Mouse (Mus musculus) heart, adult 18-20 months (tissue): ENCODE data around the gene Ets2. TPM values are rescaled to one million over a fixed set of nuclear protein-coding genes. Genes with fewer than 3 reads are reported as not detected.
"Not testable (repeated sequence)": the region's sequence is repeated elsewhere in the genome, so short reads cannot be mapped to it uniquely, and the experiment has no call there.

Experiments used
- DNase-seq, 2 experiments: peaks; one replicate each; pipeline ENCODE4 v3.0.0; 2021 to 2022; ENCODE audit warnings: mixed read lengths in 1 of 2
- total RNA-seq, 2 experiments: library from RNA; stranded (reverse); gene quantifications; 2 replicates each; pipeline ENCODE4 v1.2.3; 2021

Gene Ets2
- total RNA-seq, 2 experiments from 2014 or later = 44.7 to 51.2 TPM

DNA sequence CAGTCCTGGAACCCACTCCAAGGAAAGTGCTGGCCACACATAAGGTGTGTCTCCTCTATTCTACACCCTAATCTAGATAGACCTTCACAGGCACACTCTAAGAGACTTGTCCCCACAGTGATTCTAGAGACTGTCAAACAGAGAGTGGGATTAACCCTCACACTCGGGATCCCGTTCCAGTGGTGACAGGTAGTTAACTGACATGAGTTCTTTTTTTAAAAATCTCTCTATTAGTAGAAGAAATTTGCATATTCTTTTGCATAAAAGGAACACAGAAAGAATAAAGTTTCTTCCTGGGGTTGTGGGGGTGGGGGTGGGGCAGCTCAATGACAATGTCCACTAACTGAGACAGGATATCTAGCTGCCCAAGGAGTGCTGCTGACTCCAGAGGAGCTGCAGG lies 32.9 kb downstream of the Ets2 start:
- DNase-seq = no peak

GRCm38 (mm10) chr16:95736059-95736458 lies 34.2 kb downstream of the Ets2 start:
- DNase-seq = no peak

GRCm38 (mm10) chr16:95736470-95736869 lies 34.6 kb downstream of the Ets2 start:
- no peak for DNase-seq

DNA sequence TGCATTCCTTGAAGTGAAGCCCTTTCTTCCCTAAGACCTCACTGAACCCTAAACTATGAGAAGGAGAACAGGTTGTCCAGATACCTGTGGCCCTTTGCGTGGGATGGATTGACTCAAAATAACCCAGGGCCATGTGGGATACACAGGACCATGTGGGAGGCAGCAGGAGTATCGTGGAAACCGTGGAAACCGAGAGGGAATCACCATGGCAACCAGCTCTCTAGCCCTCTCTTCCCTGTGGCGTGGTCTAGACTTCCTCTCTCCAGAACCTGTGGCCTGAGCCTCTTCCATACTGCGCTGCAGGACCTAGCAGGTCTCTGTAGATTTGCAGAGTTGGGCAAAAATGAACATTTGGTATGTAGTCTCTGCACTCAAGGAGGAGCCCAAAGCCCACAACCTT lies 37.6 kb downstream of the Ets2 start:
- DNase-seq = no peak

DNA sequence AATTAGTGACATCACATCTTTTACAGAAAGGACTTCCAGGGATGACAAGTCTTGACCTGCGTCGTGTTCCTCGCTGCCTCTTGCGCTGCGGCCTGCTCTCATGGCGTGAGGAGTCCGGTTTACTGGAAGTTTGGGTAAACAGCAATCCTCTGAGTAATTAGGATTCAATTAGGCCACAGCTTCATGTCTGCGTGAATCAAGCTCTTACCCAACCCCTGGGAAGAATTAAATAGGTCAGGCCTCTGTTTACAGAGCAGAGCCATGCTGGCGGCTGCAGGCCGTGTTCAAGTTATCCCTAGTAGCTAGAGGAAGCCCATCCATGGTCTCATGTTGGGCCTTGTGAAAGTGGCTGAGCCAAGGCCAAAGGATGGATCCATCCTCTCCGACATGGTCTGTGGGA lies 39.5 kb downstream of the Ets2 start:
- no peak for DNase-seq

GRCm38 (mm10) chr16:95741915-95742739 lies 40.3 kb downstream of the Ets2 start:
- no peak for DNase-seq

DNA sequence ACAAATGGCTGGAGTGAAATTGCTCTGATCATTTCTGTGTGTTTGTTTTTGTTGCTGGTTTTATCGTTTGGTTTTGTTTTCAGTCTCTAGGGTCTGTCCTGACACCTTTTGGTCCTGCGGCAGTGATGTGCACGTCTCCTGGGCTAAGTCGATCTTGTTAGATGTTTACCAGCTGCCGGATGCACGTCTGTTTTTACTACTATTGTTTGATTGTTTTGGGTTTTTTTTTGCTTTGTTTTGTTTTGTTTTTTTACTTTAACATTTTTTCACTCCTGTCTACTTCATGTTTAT lies 40.8 kb downstream of the Ets2 start:
- peak in 1 of 2 experiments; percentile 60 for DNase-seq

DNA sequence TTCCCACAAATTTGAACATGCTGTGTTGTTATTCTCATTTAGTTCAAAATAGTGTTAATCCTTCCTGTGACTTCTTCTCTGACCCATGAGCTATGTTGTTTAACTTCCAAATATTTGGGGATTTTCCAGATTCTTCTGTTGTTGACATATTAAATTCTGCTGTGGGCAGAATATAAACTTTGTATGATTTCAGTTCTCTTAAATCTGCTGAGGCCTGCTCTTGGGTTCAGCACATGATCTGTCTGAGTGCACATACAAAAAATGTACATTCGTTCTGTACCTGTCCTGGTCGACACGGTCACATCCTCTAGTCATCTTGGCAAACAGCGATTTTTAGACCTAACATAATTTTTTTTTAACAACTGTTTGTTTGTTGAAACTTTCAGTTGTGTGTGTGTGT lies 41.2 kb downstream of the Ets2 start:
- DNase-seq = no peak

GRCm38 (mm10) chr16:95744771-95745170 lies 42.9 kb downstream of the Ets2 start:
- DNase-seq = no peak

- DNase-seq = no peak
Measured at GRCm38 (mm10) chr16:95745685-95746084, 43.8 kb downstream of the Ets2 start.

- DNase-seq = peak in 1 of 2 experiments; percentile 25
Measured at GRCm38 (mm10) chr16:95746565-95746964, 44.7 kb downstream of the Ets2 start.

GRCm38 (mm10) chr16:95749291-95750103 lies 47.6 kb downstream of the Ets2 start:
- DNase-seq = no peak

DNA sequence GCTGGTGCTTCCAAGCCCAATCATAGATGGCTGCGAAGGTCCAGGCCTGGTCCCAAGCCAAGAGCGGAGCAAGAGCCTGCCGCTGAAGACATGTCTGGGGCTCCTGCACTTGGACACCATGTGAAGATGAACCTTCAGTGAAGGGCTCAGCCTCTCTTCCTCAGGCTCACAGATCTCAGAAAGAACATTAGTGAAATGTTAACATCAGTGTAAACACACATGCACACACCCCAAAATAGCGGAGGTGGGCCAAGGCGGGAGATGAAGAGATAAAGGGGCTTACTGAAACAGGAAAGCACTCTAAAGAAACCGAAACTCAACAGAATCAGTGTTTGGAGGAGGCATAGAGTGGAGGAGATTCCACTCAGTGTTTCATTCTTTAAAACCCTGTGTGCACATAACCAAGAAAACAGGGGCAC lies 48.3 kb downstream of the Ets2 start:
- DNase-seq = peak; percentile 48 to 52

DNA sequence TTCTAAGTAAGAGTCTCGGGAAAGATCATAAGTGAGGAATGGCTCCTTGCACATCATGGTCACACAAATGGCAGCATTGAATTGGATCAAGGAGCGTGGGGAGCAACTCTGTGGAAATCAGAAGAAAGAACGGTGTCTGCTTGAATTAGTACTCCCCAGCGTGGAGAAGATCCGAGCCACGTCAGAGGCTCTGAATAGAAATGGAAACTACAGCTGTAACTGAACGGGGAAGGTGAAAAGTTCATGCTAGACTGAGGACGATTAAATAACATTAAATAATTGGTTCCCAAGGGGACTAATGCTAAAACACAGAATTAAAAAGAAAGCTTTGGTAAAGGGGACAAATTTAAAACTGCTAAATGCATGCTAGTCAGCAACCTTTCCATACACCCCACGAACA lies 50.6 kb downstream of the Ets2 start:
- DNase-seq = peak in 1 of 2 experiments; percentile 52

DNA sequence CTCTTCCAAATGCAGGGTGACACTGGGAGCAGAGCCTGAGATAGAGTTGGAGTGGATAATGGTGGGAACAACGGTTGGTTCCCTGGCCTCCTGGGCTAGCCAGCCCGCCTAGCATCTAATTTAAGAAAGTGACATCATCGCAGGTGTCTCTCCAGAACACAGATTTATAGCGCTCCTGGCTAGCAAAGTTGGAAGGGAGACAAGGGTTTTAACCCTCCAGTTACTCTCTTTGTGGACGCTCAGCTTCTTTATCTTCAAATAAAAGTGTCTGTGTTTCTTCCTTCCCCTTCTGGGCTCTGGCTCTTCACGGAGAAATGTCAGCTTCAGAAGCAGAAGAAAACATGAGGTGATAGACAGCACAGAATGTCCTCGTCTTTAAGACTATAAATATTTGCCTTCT lies 51.4 kb downstream of the Ets2 start:
- DNase-seq = peak; percentile 56 to 64

GRCm38 (mm10) chr16:95759151-95759987 lies 57.5 kb downstream of the Ets2 start:
- DNase-seq = no peak

DNA sequence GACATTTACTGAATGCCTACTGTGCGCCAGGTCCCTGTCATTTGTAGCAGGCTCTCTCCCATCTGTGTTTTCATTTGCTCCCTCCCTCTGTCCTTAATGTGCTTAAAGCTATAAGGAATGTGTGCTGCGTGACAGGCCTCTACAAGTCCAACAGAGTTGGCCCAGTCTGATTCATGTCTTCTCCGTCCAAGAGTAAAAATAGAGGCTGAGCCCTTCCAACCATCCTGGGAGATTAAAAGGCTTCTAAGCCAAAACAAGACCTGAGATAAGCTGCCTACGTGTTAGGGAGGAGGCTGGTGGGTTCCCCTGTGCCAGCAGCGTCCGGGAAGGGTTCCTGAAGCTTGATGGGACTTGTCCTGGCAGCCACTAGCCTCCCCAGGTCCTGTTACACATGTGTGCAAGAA lies 58.1 kb downstream of the Ets2 start:
- DNase-seq = peak; percentile 69 to 86

DNA sequence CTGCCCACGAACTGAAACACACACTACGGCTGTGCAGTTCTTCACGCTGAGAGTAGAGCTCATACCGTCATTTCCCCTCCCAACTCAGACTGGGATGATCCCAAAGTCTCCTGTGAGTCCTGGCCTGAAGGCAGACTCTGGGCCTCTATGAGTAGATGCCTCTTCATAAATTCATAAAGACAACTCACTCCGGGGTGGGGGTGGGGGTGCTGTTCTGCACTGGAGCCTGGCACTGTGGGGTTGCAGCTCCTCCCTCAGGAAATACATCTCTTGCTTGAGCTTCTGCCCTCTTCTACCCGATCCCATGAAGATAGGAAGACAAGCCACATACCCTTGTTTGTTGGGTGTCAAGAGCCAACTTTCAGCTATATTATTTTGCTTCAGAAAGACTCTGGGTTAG lies 59.9 kb downstream of the Ets2 start:
- DNase-seq = no peak

- peak; percentile 52 to 60 for DNase-seq
Measured at GRCm38 (mm10) chr16:95763201-95763600, 61.3 kb downstream of the Ets2 start.

GRCm38 (mm10) chr16:95764041-95764440 lies 62.2 kb downstream of the Ets2 start:
- DNase-seq = not testable (repeated sequence)

DNA sequence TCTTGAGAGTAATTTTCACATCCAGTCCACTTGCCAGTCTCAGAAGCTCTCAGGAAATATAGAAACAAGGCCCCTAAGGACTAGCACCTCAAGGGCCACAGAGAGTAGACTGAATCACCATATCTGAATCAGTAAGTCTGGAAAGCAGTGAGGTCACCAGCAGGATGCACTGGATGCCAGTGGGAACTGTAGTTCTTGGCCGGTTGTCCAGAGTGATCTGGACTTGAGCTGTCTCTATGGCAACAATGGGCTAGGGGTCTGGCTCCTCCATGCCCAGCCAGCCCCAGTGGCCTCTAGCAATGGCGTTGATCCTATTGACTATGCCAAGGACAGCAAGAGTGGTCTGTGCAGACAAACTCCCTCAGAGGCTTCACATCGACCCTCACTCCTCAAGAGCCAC lies 64.3 kb downstream of the Ets2 start:
- no peak for DNase-seq

DNA sequence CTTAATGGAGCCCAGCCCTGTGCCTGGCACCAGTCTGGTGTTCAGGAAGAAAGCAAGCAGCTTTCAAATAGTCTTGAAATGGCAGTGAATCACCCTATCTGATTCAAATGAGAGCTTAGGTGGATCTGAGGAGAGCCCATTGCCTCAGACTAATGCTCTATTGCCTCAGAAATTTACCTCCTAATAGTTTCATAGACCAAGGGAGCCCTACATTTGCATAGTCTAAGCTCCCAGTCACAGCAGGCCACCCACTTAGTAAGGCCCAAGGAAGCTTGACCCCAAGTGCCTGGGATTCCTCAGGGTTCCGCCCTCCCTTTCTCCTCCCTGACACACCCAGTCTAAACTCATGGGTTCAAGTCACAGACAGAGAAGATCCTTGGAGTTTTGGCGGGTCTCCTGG lies 65.4 kb downstream of the Ets2 start:
- no peak for DNase-seq
